Mouse (Mus musculus): ENCODE data around the gene Kras.

DNA sequence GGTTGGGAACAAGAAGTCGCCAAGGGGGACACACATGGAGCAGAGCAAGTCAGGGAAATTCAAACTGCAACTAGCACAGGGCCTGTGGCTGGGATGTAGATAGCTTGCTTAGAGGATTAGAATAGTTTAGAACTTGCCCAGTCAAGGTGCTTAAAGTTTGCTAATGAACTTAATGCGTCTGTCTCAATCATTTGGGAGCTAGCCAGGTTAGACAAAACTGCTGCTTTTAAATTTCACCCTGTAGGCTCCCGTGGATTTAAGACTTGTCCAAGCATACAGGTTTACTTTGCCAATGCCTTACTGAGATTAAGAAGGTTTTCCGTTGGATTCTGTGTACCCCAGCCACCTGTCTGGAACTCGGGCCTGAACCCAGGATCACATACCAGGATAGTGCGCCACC is 43.1 kb upstream of the Kras start:
- TF ChIP-seq EP300 (IDR thresholded peaks at IDR 0.05; ENCODE audit: low read depth) (no peak), CTCF (IDR thresholded peaks at IDR 0.05; ENCODE audit: low read depth) (no peak)

Data from heart, postnatal 0 days (tissue).